Mouse (Mus musculus) ES-E14 (cell line): ENCODE results near the gene Ksr1. TPM values are rescaled to one million over a fixed set of nuclear protein-coding genes. Genes with fewer than 3 reads are reported as not detected.

Experiments
- DNase-seq: peaks from one replicate; pipeline ENCODE4 v3.0.0-alpha.2; 2013; ENCODE audit warnings: low read depth, low spot score
- H3K27ac ChIP-seq: 2 replicates; pipeline ENCODE4 v1.5.1; 2012; ENCODE audit warnings: low read depth, mild to moderate bottlenecking, low read length, moderate library complexity, mixed read lengths; ENCODE audit not compliant: poor library complexity, insufficient read depth, severe bottlenecking
- H3K36me3 ChIP-seq: 2 replicates; pipeline ENCODE4 v1.6.1; 2012; ENCODE audit warnings: mild to moderate bottlenecking, low read length, moderate library complexity, mixed read lengths; ENCODE audit not compliant: control insufficient read depth, poor library complexity, insufficient read depth, severe bottlenecking
- H3K4me1 ChIP-seq, 2 experiments: fragments of 150-350 bp in 1 of 2; sonication (generic) in 1 of 2; 2 replicates each; pipeline ENCODE4 v1.6.1; 2012; ENCODE audit warnings: low read length in 2 of 2, mild to moderate bottlenecking in 1 of 2, mixed read lengths in 1 of 2; ENCODE audit not compliant: control insufficient read depth in 2 of 2, insufficient read depth in 2 of 2, poor library complexity in 1 of 2
- H3K4me3 ChIP-seq, 2 experiments: fragments of 150-350 bp in 1 of 2; sonication (generic) in 1 of 2; 2 replicates each; pipeline ENCODE4 v1.5.1; 2012; ENCODE audit warnings: low read length in 2 of 2, low read depth in 1 of 2, mild to moderate bottlenecking in 1 of 2, mixed read lengths in 1 of 2; ENCODE audit not compliant: insufficient read depth in 1 of 2, poor library complexity in 1 of 2, severe bottlenecking in 1 of 2
- H3K9ac ChIP-seq: 2 replicates; pipeline ENCODE4 v1.6.1; 2012; ENCODE audit warnings: low read depth, mild to moderate bottlenecking, low read length, mixed read lengths; ENCODE audit not compliant: poor library complexity, insufficient read depth, severe bottlenecking
- H3K9me3 ChIP-seq: fragments of 150-350 bp; sonication (generic); 2 replicates; pipeline ENCODE4 v1.6.1; 2012; ENCODE audit warnings: low read depth, mild to moderate bottlenecking, low read length; ENCODE audit not compliant: control insufficient read depth, insufficient read depth
- CHD2 ChIP-seq: IDR thresholded peaks from 2 replicates; pipeline ENCODE4 v1.6.1; 2014; ENCODE audit warnings: mild to moderate bottlenecking, low read depth, low read length, inconsistent platforms
- HCFC1 ChIP-seq: IDR thresholded peaks from 2 replicates; pipeline ENCODE4 v1.6.1; 2012; ENCODE audit warnings: low read length, inconsistent platforms, borderline replicate concordance; ENCODE audit not compliant: insufficient read depth
- MAFK ChIP-seq: IDR thresholded peaks from 2 replicates; pipeline ENCODE4 v1.6.1; 2014; ENCODE audit warnings: mild to moderate bottlenecking, low read depth, low read length, inconsistent platforms; ENCODE audit not compliant: insufficient read depth
- ZC3H11A ChIP-seq: IDR thresholded peaks from 2 replicates; pipeline ENCODE4 v1.6.1; 2012; ENCODE audit warnings: low read depth, mild to moderate bottlenecking, inconsistent platforms, low read length, borderline replicate concordance
- ZNF384 ChIP-seq: IDR thresholded peaks from 2 replicates; pipeline ENCODE4 v1.6.1; 2012; ENCODE audit warnings: low read depth, low read length, inconsistent platforms
- in situ Hi-C, 2 experiments: fragments of 600-800 bp; cut with MboI; formaldehyde crosslinking; loops; one replicate each; pipeline ENCODE4 v1.15.1; 2025; ENCODE audit warnings: low sequenced_read_pairs in 2 of 2, inconsistent platforms in 1 of 2; ENCODE audit not compliant: unreplicated experiment in 2 of 2
- total RNA-seq: library from RNA; depleted of rRNA; stranded (reverse); fragments of 300-350 nt; gene quantifications from 2 replicates; pipeline ENCODE4 v1.2.3, GENCODE M21; 2012

The Ksr1 gene
- total RNA-seq, 1 experiment: 11.3 TPM

DNA sequence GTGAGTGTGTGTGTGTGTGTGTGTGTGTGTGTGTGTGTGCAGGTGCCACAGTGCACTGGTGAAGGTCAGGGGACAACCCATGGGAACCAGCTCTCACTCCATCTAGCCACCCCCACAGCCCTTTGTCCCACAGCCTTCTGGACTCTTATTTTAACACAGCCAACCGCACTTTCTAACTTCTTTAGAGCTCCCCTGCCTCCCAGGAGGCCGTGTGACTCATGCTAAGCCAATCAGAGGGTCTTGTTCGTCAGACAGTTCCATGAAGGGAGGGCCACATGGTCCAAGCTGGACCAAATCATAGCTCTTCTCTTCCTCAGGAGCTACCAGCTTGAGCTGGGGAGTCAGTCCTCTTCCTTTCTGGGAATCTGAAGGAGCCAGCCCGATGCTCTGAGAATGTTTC is 41.1 kb upstream of the Ksr1 start:
- H3K9ac ChIP-seq: no peak overlapping the region
- no peak overlapping the region for H3K27ac ChIP-seq
- H3K4me3 ChIP-seq: no peak overlapping the region
- TF ChIP-seq CHD2: no peak
- TF ChIP-seq HCFC1: no peak
- no peak for TF ChIP-seq MAFK
- TF ChIP-seq ZC3H11A: no peak
- TF ChIP-seq ZNF384: no peak
- DNase-seq: no peak
- H3K4me1 ChIP-seq: peaks cover 0 to 2% of the 10 kb centered on the region in 2 experiments; a peak in 2 of 4 replicates
- no peaks in the 10 kb centered on the region for H3K36me3 ChIP-seq
- in situ Hi-C loops: no loop called here
- H3K9me3 ChIP-seq: no peaks in the 10 kb centered on the region

DNA sequence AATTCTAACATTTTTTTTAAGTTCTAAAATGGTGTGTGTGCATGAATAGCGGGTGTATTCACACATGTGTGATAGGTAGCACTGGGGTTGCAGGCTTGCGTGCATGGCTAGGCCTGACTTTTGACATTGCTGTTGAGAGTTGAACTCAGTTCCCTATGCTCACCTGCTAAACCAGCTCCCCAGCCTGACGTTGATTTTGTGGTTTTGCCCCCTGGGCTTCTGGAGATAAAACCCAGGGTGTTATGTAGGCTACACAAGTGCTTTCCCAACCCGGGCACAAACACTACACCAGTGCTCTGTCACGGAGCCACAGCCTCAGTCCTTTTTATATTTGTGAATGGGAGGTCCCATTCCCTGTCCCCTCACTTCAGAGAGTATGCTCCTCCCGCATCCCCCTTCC is 39.5 kb upstream of the Ksr1 start:
- H3K9me3 ChIP-seq: no peaks in the 10 kb centered on the region
- in situ Hi-C loops: no loop called here
- DNase-seq: no peak
- H3K4me3 ChIP-seq: no peak overlapping the region
- H3K27ac ChIP-seq: no peak overlapping the region
- no peaks in the 10 kb centered on the region for H3K36me3 ChIP-seq
- H3K9ac ChIP-seq: no peak overlapping the region
- TF ChIP-seq HCFC1 (no peak), CHD2 (no peak), ZNF384 (no peak), ZC3H11A (no peak), MAFK (no peak)
- peaks cover 0 to 2% of the 10 kb centered on the region in 2 experiments; a peak in 2 of 4 replicates for H3K4me1 ChIP-seq

DNA sequence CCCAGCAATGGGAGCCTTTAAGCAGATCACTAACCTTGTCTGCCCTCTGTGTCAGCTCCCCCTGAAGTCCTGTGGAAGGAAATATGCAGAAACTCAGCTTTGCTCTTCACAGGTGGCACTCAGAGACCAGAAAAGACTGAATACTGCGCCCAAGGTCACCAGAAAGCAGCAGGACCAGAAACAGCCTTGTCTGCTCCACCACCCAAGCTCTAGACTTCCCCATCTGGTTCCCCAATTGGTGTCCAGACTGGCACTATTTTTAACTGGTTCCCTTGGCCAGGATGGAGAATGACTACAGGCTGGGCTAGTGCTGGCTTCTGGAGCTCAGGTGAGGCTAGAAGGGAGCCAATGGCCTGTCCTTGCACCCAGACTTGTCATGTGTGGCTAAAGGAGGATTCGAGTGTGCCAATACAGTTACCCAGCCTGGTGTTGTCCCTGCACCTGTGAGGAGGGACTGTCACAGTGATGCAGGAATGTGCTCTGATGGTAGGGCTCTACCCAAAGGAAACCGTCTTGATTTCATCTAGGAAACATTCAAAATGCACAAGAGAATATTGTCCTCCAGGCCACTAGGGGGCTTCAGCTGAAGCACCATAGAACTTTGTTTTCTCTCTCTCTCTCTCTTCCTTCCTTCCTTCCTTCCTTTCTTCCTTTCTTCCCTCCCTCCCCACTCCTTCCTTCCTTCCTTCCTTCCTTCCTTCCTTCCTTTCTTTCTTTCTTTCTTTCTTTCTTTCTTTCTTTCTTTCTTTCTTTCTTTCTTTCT is 38.1 kb upstream of the Ksr1 start:
- H3K4me3 ChIP-seq: no peak overlapping the region
- no peak for TF ChIP-seq CHD2
- no peak for TF ChIP-seq HCFC1
- in situ Hi-C loops: no loop called here
- H3K27ac ChIP-seq: no peak overlapping the region
- H3K9me3 ChIP-seq: no peaks in the 10 kb centered on the region
- no peaks in the 10 kb centered on the region for H3K36me3 ChIP-seq
- no peak overlapping the region for H3K9ac ChIP-seq
- peaks cover 0 to 2% of the 10 kb centered on the region in 2 experiments; a peak in 2 of 4 replicates for H3K4me1 ChIP-seq
- DNase-seq: no peak

DNA sequence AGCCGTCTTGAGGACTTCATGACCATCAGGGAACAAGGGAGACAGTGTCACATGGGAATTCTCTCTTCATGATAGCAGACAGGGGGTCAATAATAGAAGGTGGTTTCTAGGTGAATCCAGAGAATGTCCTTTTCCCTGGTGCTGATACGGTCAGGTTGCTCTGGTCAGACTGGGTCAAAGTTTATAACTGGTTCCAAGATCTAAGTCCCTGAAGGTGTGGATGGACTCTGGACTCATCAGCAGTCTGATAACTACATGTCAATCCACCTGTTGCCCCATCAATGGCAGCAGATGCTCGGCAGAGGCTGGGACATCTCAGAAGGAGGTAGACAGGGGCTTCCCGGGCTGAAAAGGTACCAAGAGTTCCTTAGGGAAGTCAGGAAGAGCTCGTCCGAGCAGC is 37.2 kb upstream of the Ksr1 start:
- H3K9me3 ChIP-seq: no peaks in the 10 kb centered on the region
- DNase-seq: no peak
- TF ChIP-seq MAFK: no peak
- TF ChIP-seq CHD2: no peak
- no peak for TF ChIP-seq HCFC1
- no peak for TF ChIP-seq ZC3H11A
- TF ChIP-seq ZNF384: no peak
- no peak overlapping the region for H3K4me3 ChIP-seq
- no peak overlapping the region for H3K9ac ChIP-seq
- no peak overlapping the region for H3K27ac ChIP-seq
- in situ Hi-C loops: no loop called here
- H3K4me1 ChIP-seq: peaks cover 0 to 2% of the 10 kb centered on the region in 2 experiments; a peak in 2 of 4 replicates
- no peaks in the 10 kb centered on the region for H3K36me3 ChIP-seq

DNA sequence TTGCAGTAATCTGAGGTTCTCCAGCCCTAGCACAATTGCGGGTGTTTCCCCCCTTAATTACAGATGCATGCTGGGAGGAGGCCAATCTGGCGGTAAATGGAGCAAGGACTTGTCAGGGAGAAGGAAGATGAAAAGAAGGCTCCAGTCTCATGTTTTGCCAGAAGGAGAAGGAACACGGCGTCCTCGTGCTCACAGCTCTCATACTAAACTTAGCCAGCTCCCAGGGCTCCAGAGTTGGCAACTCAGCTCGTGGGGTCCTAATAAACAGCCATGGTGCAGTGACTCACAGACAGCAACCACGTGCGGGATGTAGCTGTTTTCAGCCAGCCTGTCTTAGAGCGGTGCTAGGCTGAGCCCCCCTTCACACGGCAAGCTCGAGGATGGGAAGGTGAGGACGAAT is 36.7 kb upstream of the Ksr1 start:
- Histone ChIP-seq H3K9me3 (no peaks in the 10 kb centered on the region), H3K4me3 (no peak overlapping the region), H3K9ac (no peak overlapping the region), H3K36me3 (no peaks in the 10 kb centered on the region), H3K4me1 (peaks cover 0 to 2% of the 10 kb centered on the region in 2 experiments; a peak in 2 of 4 replicates), H3K27ac (no peak overlapping the region)
- TF ChIP-seq MAFK (no peak), ZC3H11A (no peak), HCFC1 (no peak), CHD2 (no peak), ZNF384 (no peak)
- in situ Hi-C loops: no loop called here
- DNase-seq: no peak
